Mouse (Mus musculus) adrenal gland, adult (tissue): ENCODE results near the gene Myct1.

Source experiments
- DNase-seq, 2 experiments: peaks; one replicate each; pipeline ENCODE4 v3.0.0; 2022 to 2023; ENCODE audit warnings: low spot score in 1 of 2; ENCODE audit not compliant: inconsistent age in 2 of 2

The Myct1 gene

GRCm38 (mm10) chr10:5593464-5593863, at the start of gene Myct1:
Gene Myct1 (plus strand): TSS chr10:5593775.
- DNase-seq, result peak in 1 of 2 experiments; percentile 45

GRCm38 (mm10) chr10:5546428-5546827, 47.1 kb upstream of the Myct1 start:
- DNase-seq, result no peak

GRCm38 (mm10) chr10:5547769-5548168, 45.8 kb upstream of the Myct1 start:
- no peak for DNase-seq

- no peak for DNase-seq
Observed at GRCm38 (mm10) chr10:5548651-5549050, 44.9 kb upstream of the Myct1 start.

GRCm38 (mm10) chr10:5549871-5550167, 43.8 kb upstream of the Myct1 start:
- peak in 1 of 2 experiments; percentile 49 for DNase-seq

GRCm38 (mm10) chr10:5550168-5551021, 43.2 kb upstream of the Myct1 start:
- peak; percentile 40 to 73 for DNase-seq

- DNase-seq, result no peak
Observed at GRCm38 (mm10) chr10:5551382-5551781, 42.2 kb upstream of the Myct1 start, which contains the start of gene Syne1. Gene Syne1 (minus strand): TSS chr10:5551482.

GRCm38 (mm10) chr10:5554941-5555340, 38.6 kb upstream of the Myct1 start:
- peak; percentile 6 to 41 for DNase-seq

GRCm38 (mm10) chr10:5558808-5559207, 34.8 kb upstream of the Myct1 start:
- DNase-seq, result no peak

- no peak for DNase-seq
Observed at GRCm38 (mm10) chr10:5560526-5560925, 33.0 kb upstream of the Myct1 start.

GRCm38 (mm10) chr10:5561706-5562105, 31.9 kb upstream of the Myct1 start:
- DNase-seq, result no peak

GRCm38 (mm10) chr10:5568991-5569390, 24.6 kb upstream of the Myct1 start:
- DNase-seq, result no peak

- no peak for DNase-seq
Observed at GRCm38 (mm10) chr10:5570059-5570458, 23.5 kb upstream of the Myct1 start.

GRCm38 (mm10) chr10:5571332-5571731, 22.2 kb upstream of the Myct1 start:
- DNase-seq, result no peak

GRCm38 (mm10) chr10:5573328-5573727, 20.2 kb upstream of the Myct1 start:
- DNase-seq, result no peak

GRCm38 (mm10) chr10:5591061-5591460, 2.5 kb upstream of the Myct1 start:
- DNase-seq, result no peak

GRCm38 (mm10) chr10:5591996-5592395, 1.6 kb upstream of the Myct1 start:
- DNase-seq, result peak in 1 of 2 experiments; percentile 54

- no peak for DNase-seq
Observed at GRCm38 (mm10) chr10:5594457-5594856, 882 bp downstream of the Myct1 start.

- DNase-seq, result no peak
Observed at GRCm38 (mm10) chr10:5596559-5596958, 3.0 kb downstream of the Myct1 start.

- DNase-seq, result peak; percentile 36 to 90
Observed at GRCm38 (mm10) chr10:5600123-5600522, 6.5 kb downstream of the Myct1 start.

- peak in 1 of 2 experiments; percentile 9 for DNase-seq
Observed at GRCm38 (mm10) chr10:5603512-5603911, 9.9 kb downstream of the Myct1 start.

GRCm38 (mm10) chr10:5604371-5604770, 10.8 kb downstream of the Myct1 start:
- peak in 1 of 2 experiments; percentile 16 for DNase-seq

- no peak for DNase-seq
Observed at GRCm38 (mm10) chr10:5608874-5609273, 15.3 kb downstream of the Myct1 start.
